ENCODE assay signal across 1 mouse cellular context in genomic region chr10:93572209-93572608, GRCm38 (mm10).
TF ChIP-seq lines count a peak whose summit lies in the region.

No protein-coding gene starts in this region.

TF ChIP-seq in ES-E14, 5 proteins besides CTCF, POLR2A, EP300 and RAD21:
- TF ChIP-seq ZNF384 (IDR thresholded peaks at IDR 0.05; ENCODE audit: low read depth, low read length) = peak; percentile 85
- TF ChIP-seq ZC3H11A (IDR thresholded peaks at IDR 0.05; ENCODE audit: borderline replicate concordance, low read depth, low read length) = no peak
- no peak for TF ChIP-seq CHD2 (IDR thresholded peaks at IDR 0.05; ENCODE audit: low read depth, low read length)
- TF ChIP-seq HCFC1 (IDR thresholded peaks at IDR 0.05; ENCODE audit: borderline replicate concordance, insufficient read depth, low read length) = no peak
- no peak for TF ChIP-seq MAFK (IDR thresholded peaks at IDR 0.05; ENCODE audit: insufficient read depth, low read depth, low read length)
